Mouse (Mus musculus) kidney, postnatal 0 days (tissue): ENCODE results near the gene Arhgap6. TPM values are rescaled to one million over a fixed set of nuclear protein-coding genes. Genes with fewer than 3 reads are reported as not detected.
"Not testable (repeated sequence)": the region's sequence is repeated elsewhere in the genome, so short reads cannot be mapped to it uniquely, and the experiment has no call there.

ENCODE experiments used
- ATAC-seq: fragments of 200-750 bp; cut with Nextera tagmentation; replicated peaks from 2 replicates; pipeline ENCODE4 v1.8.0; 2017; ENCODE audit warnings: low read depth, moderate number of reproducible peaks, moderate TSS enrichment, moderate library complexity; ENCODE audit not compliant: low FRiP score
- DNase-seq: peaks from one replicate; pipeline ENCODE4 v3.0.0-alpha.2; 2016; ENCODE audit warnings: low spot score
- H3K27ac ChIP-seq: fragments of 300-500 bp; sonication (generic); 2 replicates; pipeline ENCODE4 v1.5.1; 2014; ENCODE audit warnings: mild to moderate bottlenecking
- H3K27me3 ChIP-seq: fragments of 300-500 bp; sonication (generic); 2 replicates; pipeline ENCODE4 v1.6.1; 2014; ENCODE audit warnings: low read length, mixed read lengths; ENCODE audit not compliant: insufficient read depth
- H3K36me3 ChIP-seq: fragments of 300-500 bp; sonication (generic); 2 replicates; pipeline ENCODE4 v1.6.1; 2014; ENCODE audit warnings: low read length, mixed read lengths; ENCODE audit not compliant: insufficient read depth
- H3K4me1 ChIP-seq: fragments of 300-500 bp; sonication (generic); replicated peaks from 2 replicates; pipeline ENCODE4 v1.6.1; 2014; ENCODE audit warnings: antibody characterized with exemption, low read length, mixed read lengths; ENCODE audit not compliant: insufficient read depth
- H3K4me2 ChIP-seq: fragments of 300-500 bp; sonication (generic); 2 replicates; pipeline ENCODE4 v1.6.1; 2014; ENCODE audit warnings: mild to moderate bottlenecking, low read length, moderate library complexity, mixed read lengths
- H3K4me3 ChIP-seq: fragments of 300-500 bp; sonication (generic); replicated peaks from 2 replicates; pipeline ENCODE4 v1.5.1; 2014; ENCODE audit warnings: low read depth, low read length
- H3K9ac ChIP-seq: fragments of 300-500 bp; sonication (generic); 2 replicates; pipeline ENCODE4 v1.6.1; 2014; ENCODE audit warnings: low read depth, low read length
- H3K9me3 ChIP-seq: fragments of 300-500 bp; sonication (generic); replicated peaks from 2 replicates; pipeline ENCODE4 v1.6.1; 2016; ENCODE audit warnings: low read length, inconsistent platforms, mixed read lengths
- CTCF ChIP-seq: IDR thresholded peaks from 2 replicates; pipeline ENCODE4 v1.5.1; 2016; ENCODE audit warnings: antibody characterized with exemption, low read depth, mild to moderate bottlenecking, moderate library complexity
- WGBS: fragments of 180-500 bp; shearing (Covaris S2); extraction: QIAGEN DNeasy Blood & Tissue Kit; methylation state at CpG from one replicate; pipeline ENCODE4 v1.1.7; 2014; 5-methylcytosine and 5-hydroxymethylcytosine counted together
- polyA plus RNA-seq: library from polyadenylated mRNA; unstranded; fragments of >200 nt; fragmentation: Nextera tagmentation; extraction: Ambion mirVana; gene quantifications from 2 replicates; pipeline ENCODE4 v1.2.1, GENCODE M21; 2015

Gene Arhgap6
- polyA plus RNA-seq, 1 experiment from 2014 or later, result 4.1 TPM

GRCm38 (mm10) chrX:169303945-169304344 is 509.0 kb downstream of the Arhgap6 start:
- no peaks in the 10 kb centered on the region for H3K4me1 ChIP-seq
- H3K36me3 ChIP-seq, result no peaks in the 10 kb centered on the region
- no peaks in the 10 kb centered on the region for H3K27me3 ChIP-seq
- H3K4me3 ChIP-seq, result no peak overlapping the region
- 42% methylated on average over 3 of the region's 3 CpGs for WGBS
- no peak overlapping the region for H3K9ac ChIP-seq
- H3K4me2 ChIP-seq, result no peak overlapping the region
- TF ChIP-seq CTCF, result peak; percentile 76
- no peak for ATAC-seq
- DNase-seq, result peak; percentile 39
- H3K9me3 ChIP-seq, result no peaks in the 10 kb centered on the region
- no peak overlapping the region for H3K27ac ChIP-seq

- WGBS, result 89% methylated on average over 3 of the region's 3 CpGs
- no peak overlapping the region for H3K4me3 ChIP-seq
- no peak overlapping the region for H3K27ac ChIP-seq
- H3K36me3 ChIP-seq, result no peaks in the 10 kb centered on the region
- DNase-seq (no peak), ATAC-seq (no peak)
- H3K4me2 ChIP-seq, result no peak overlapping the region
- TF ChIP-seq CTCF, result no peak
- H3K27me3 ChIP-seq, result no peaks in the 10 kb centered on the region
- H3K9me3 ChIP-seq, result no peaks in the 10 kb centered on the region
- H3K4me1 ChIP-seq, result no peaks in the 10 kb centered on the region
- H3K9ac ChIP-seq, result no peak overlapping the region
Measured at GRCm38 (mm10) chrX:169308559-169308958, 513.7 kb downstream of the Arhgap6 start.

GRCm38 (mm10) chrX:169319066-169319760 is 524.3 kb downstream of the Arhgap6 start:
- TF ChIP-seq CTCF, result no peak
- H3K4me3 ChIP-seq, result peak overlapping the region; percentile 52
- 55% methylated on average over 12 of the region's 12 CpGs for WGBS
- H3K9me3 ChIP-seq, result no peaks in the 10 kb centered on the region
- DNase-seq, result no peak
- peak overlapping the region; percentile 57 for H3K4me2 ChIP-seq
- no peak for ATAC-seq
- H3K27ac ChIP-seq, result peak overlapping the region; percentile 88; the same call in 1 of the 2 replicates
- H3K27me3 ChIP-seq, result no peaks in the 10 kb centered on the region
- peak overlapping the region; percentile 72 for H3K9ac ChIP-seq
- H3K36me3 ChIP-seq, result no peaks in the 10 kb centered on the region
- H3K4me1 ChIP-seq, result no peaks in the 10 kb centered on the region

GRCm38 (mm10) chrX:169319945-169320667 is 525.2 kb downstream of the Arhgap6 start, which contains the start of gene Hccs:
TSS of gene Hccs (minus strand) at chrX:169320372.
- 25% methylated on average over 94 of the region's 97 CpGs for WGBS
- DNase-seq (peak; percentile 94), ATAC-seq (peak; percentile 100)
- H3K36me3 ChIP-seq, result no peaks in the 10 kb centered on the region
- H3K9me3 ChIP-seq, result no peaks in the 10 kb centered on the region
- peak within 1 kb of the TSS; percentile 88 for H3K27ac ChIP-seq
- no peak for TF ChIP-seq CTCF
- H3K27me3 ChIP-seq, result no peaks in the 10 kb centered on the region
- no peaks in the 10 kb centered on the region for H3K4me1 ChIP-seq
- H3K4me3 ChIP-seq, result peak within 1 kb of the TSS; percentile 52
- peak within 1 kb of the TSS; percentile 57 for H3K4me2 ChIP-seq
- peak within 1 kb of the TSS; percentile 72 for H3K9ac ChIP-seq

- H3K9ac ChIP-seq, DNase-seq, H3K27ac ChIP-seq, H3K27me3 ChIP-seq, ATAC-seq, H3K36me3 ChIP-seq, H3K4me1 ChIP-seq, H3K9me3 ChIP-seq: not testable (repeated sequence)
- Histone ChIP-seq H3K4me2 (peak overlapping the region; percentile 38), H3K4me3 (peak overlapping the region; percentile 52)
- WGBS, result 41% methylated on average over 15 of the region's 15 CpGs
Measured at GRCm38 (mm10) chrX:169320668-169321005, 525.7 kb downstream of the Arhgap6 start.

- no peak for ATAC-seq
- TF ChIP-seq CTCF, result no peak
- DNase-seq, result no peak
- WGBS, result 80% methylated on average over 3 of the region's 3 CpGs
- no peaks in the 10 kb centered on the region for H3K36me3 ChIP-seq
- no peak overlapping the region for H3K27ac ChIP-seq
- no peaks in the 10 kb centered on the region for H3K9me3 ChIP-seq
- H3K27me3 ChIP-seq, result no peaks in the 10 kb centered on the region
- H3K4me3 ChIP-seq, result no peak overlapping the region
- H3K4me1 ChIP-seq, result no peaks in the 10 kb centered on the region
- H3K4me2 ChIP-seq, result no peak overlapping the region
- no peak overlapping the region for H3K9ac ChIP-seq
Measured at GRCm38 (mm10) chrX:169325929-169326595, 531.2 kb downstream of the Arhgap6 start.
